Mouse (Mus musculus) megakaryocyte, embryonic 14.5 days (primary cell): ENCODE results near the gene Aktip.

ENCODE experiments used
- FLI1 ChIP-seq: IDR thresholded peaks from 2 replicates; pipeline ENCODE4 v1.6.1; 2012; ENCODE audit warnings: low read length, inconsistent platforms, mixed read lengths
- GATA1 ChIP-seq: IDR thresholded peaks from 3 replicates; pipeline ENCODE4 v1.6.1; 2012; ENCODE audit warnings: mixed read lengths, low read length, inconsistent platforms, borderline replicate concordance

DNA sequence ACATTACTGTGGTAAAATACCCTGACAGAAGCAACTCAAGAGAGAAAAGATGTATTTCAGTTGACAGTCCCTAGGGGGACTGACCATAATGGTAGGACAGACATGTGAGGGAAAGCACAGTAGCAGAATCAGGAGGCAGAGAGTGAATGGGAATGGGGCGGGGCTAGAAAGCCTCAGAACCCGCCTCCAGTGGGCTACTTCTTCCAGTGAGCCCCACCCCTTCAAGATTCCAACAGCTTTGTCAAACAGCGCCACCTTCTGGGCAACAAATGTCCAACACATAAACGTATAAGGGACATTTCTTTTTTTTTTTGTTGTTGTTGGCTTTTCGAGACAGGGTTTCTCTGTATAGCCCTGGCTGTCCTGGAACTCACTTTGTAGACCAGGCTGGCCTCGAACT is 45.2 kb downstream of the Aktip start:
- TF ChIP-seq GATA1 (no peak), FLI1 (no peak)
